In genomic region chr15:80521661-80522388, GRCm38 (mm10) we compare ENCODE assay signal across 17 mouse cellular contexts. TPM values are rescaled to one million over a fixed set of nuclear protein-coding genes. Genes with fewer than 3 reads are reported as not detected.
DNase-seq lines count a peak whose midpoint lies in the region; ATAC-seq and TF ChIP-seq lines count a peak whose summit lies in the region.
"Had no signal": no experiment of that assay in that cellular context is flagged by ENCODE, and none has a peak within 500 bp of the region (broad histone marks: within the 10 kb centered on the region; RNA-seq: fewer than 3 reads in every experiment).

No protein-coding gene starts in this region.

- no peak for TF ChIP-seq CTCF in kidney, adult 2 months (conservative IDR thresholded peaks at IDR 0.05; ENCODE audit: insufficient read depth, insufficient read length, low read depth, low read length)

- H3K4me3 ChIP-seq in kidney, adult 2 months (ENCODE audit: insufficient read depth, low read depth, low read length): no peak overlapping the region
- no peak overlapping the region for H3K4me3 ChIP-seq in kidney, embryonic 15.5 days (replicated peaks)
- no peak overlapping the region for H3K4me3 ChIP-seq in embryonic facial prominence, embryonic 11.5 days (ENCODE audit: low read depth, low read length)
- H3K4me3 ChIP-seq in limb, embryonic 13.5 days: no peak overlapping the region
- H3K4me3 ChIP-seq: forebrain, embryonic 13.5 days; hindbrain, embryonic 12.5 days; left cerebral cortex, adult 2 months; midbrain, embryonic 10.5 days had no signal

- no peaks in the 10 kb centered on the region for H3K36me3 ChIP-seq in kidney, adult 2 months (ENCODE audit: control insufficient read depth, insufficient read depth, low read length)
- no peaks in the 10 kb centered on the region for H3K36me3 ChIP-seq in kidney, embryonic 15.5 days
- H3K36me3 ChIP-seq in embryonic facial prominence, embryonic 11.5 days (replicated peaks; ENCODE audit: control insufficient read depth, insufficient read depth, low read depth, low read length): no peaks in the 10 kb centered on the region
- H3K36me3 ChIP-seq in limb, embryonic 13.5 days: no peaks in the 10 kb centered on the region
- H3K36me3 ChIP-seq: hindbrain, embryonic 12.5 days; midbrain, embryonic 10.5 days had no signal

- peaks cover 4% of the 10 kb centered on the region; the same call in 1 of the 2 replicates for H3K4me1 ChIP-seq in kidney, adult 2 months (ENCODE audit: control insufficient read depth, insufficient read depth, low read length)
- H3K4me1 ChIP-seq in kidney, embryonic 15.5 days: peaks cover 8% of the 10 kb centered on the region
- H3K4me1 ChIP-seq in embryonic facial prominence, embryonic 11.5 days (ENCODE audit: control insufficient read depth, insufficient read depth, low read length): peaks cover 3% of the 10 kb centered on the region
- H3K4me1 ChIP-seq in limb, embryonic 13.5 days: peaks cover 27% of the 10 kb centered on the region
- H3K4me1 ChIP-seq: forebrain, embryonic 13.5 days had no signal

- H3K4me2 ChIP-seq in kidney, embryonic 15.5 days: no peak overlapping the region
- no peak overlapping the region for H3K4me2 ChIP-seq in embryonic facial prominence, embryonic 11.5 days (ENCODE audit: low read depth, low read length)
- no peak overlapping the region for H3K4me2 ChIP-seq in limb, embryonic 13.5 days (replicated peaks)
- H3K4me2 ChIP-seq: forebrain, embryonic 13.5 days; heart, embryonic 11.5 days; hindbrain, embryonic 12.5 days had no signal

- WGBS in kidney, adult 2 months: 23% methylated on average over 10 of the region's 10 CpGs
- WGBS in kidney, embryonic 15.5 days: 34% methylated on average over 10 of the region's 10 CpGs
- 42% methylated on average over 10 of the region's 10 CpGs for WGBS in embryonic facial prominence, embryonic 11.5 days
- WGBS in limb, embryonic 13.5 days: 35% methylated on average over 9 of the region's 10 CpGs

- DNase-seq in kidney, adult 2 months: peak; percentile 51
- peak; percentile 66 for DNase-seq in NIH3T3 (ENCODE audit: low read depth)
- DNase-seq in embryonic facial prominence, embryonic 11.5 days (ENCODE audit: low spot score): peak; percentile 52
- DNase-seq in cerebellum, adult 9-10 months: no peak
- DNase-seq in lung, postnatal 4 days: no peak
- DNase-seq: adrenal gland, postnatal 14 days; cerebellum, adult 11 months had no signal

- ATAC-seq in kidney, embryonic 15.5 days (replicated peaks; ENCODE audit: low FRiP score): no peak
- no peak for ATAC-seq in embryonic facial prominence, embryonic 11.5 days (replicated peaks; ENCODE audit: insufficient number of reproducible peaks, low FRiP score, low TSS enrichment, low read depth)
- ATAC-seq in limb, embryonic 13.5 days (ENCODE audit: low FRiP score, low read depth): peak; percentile 54; the same call in 1 of the 2 replicates
- ATAC-seq: forebrain, embryonic 13.5 days had no signal

- no peak for TF ChIP-seq POLR2A in kidney, adult 2 months (IDR thresholded peaks at IDR 0.05; ENCODE audit: low read depth, low read length)

- no peaks in the 10 kb centered on the region for H3K27me3 ChIP-seq in kidney, adult 2 months (replicated peaks; ENCODE audit: control insufficient read depth, insufficient read depth, low read length)
- H3K27me3 ChIP-seq in kidney, embryonic 15.5 days: no peaks in the 10 kb centered on the region
- H3K27me3 ChIP-seq in embryonic facial prominence, embryonic 11.5 days (ENCODE audit: control insufficient read depth, insufficient read depth, low read length): no peaks in the 10 kb centered on the region
- no peaks in the 10 kb centered on the region for H3K27me3 ChIP-seq in limb, embryonic 13.5 days
- H3K27me3 ChIP-seq: CH12.LX; forebrain, embryonic 13.5 days; hindbrain, embryonic 12.5 days had no signal

- no peaks in the 10 kb centered on the region for H3K9me3 ChIP-seq in kidney, embryonic 15.5 days (replicated peaks)
- no peaks in the 10 kb centered on the region for H3K9me3 ChIP-seq in embryonic facial prominence, embryonic 11.5 days (replicated peaks; ENCODE audit: control insufficient read depth, low read length)
- no peaks in the 10 kb centered on the region for H3K9me3 ChIP-seq in limb, embryonic 13.5 days
- H3K9me3 ChIP-seq: forebrain, embryonic 13.5 days; midbrain, embryonic 10.5 days had no signal

- H3K9ac ChIP-seq in kidney, embryonic 15.5 days: no peak overlapping the region
- H3K9ac ChIP-seq in embryonic facial prominence, embryonic 11.5 days (replicated peaks; ENCODE audit: low read length): no peak overlapping the region
- H3K9ac ChIP-seq in limb, embryonic 13.5 days: no peak overlapping the region
- H3K9ac ChIP-seq: forebrain, embryonic 13.5 days; hindbrain, embryonic 12.5 days had no signal

- no peak overlapping the region for H3K27ac ChIP-seq in kidney, adult 2 months (ENCODE audit: insufficient read depth, low read depth, low read length)
- no peak overlapping the region for H3K27ac ChIP-seq in kidney, embryonic 15.5 days
- no peak overlapping the region for H3K27ac ChIP-seq in embryonic facial prominence, embryonic 11.5 days (replicated peaks; ENCODE audit: low read depth, low read length)
- no peak overlapping the region for H3K27ac ChIP-seq in limb, embryonic 13.5 days
- H3K27ac ChIP-seq: forebrain, embryonic 13.5 days; hindbrain, embryonic 12.5 days; left cerebral cortex, adult 2 months; midbrain, embryonic 10.5 days had no signal

RNA-seq across cellular contexts. Expression of gene Enthd1, which starts 43.1 kb away (rescaled TPM):
- polyA plus RNA-seq in kidney, adult 2 months (2012; rRNA removed): not detected in 2 replicates
- not detected in 2 replicates for polyA plus RNA-seq in kidney, embryonic 15.5 days (2015; fragmentation: Nextera tagmentation; extraction: Ambion mirVana)
- polyA plus RNA-seq in embryonic facial prominence, embryonic 11.5 days (2014; fragmentation: Nextera tagmentation; extraction: Ambion mirVana): not detected in 2 replicates
- polyA plus RNA-seq in limb, embryonic 13.5 days (2015; fragmentation: Nextera tagmentation; extraction: Ambion mirVana): not detected in 2 replicates
- polyA plus RNA-seq: forebrain, embryonic 13.5 days; heart, embryonic 11.5 days; hindbrain, embryonic 12.5 days; liver, embryonic 16.5 days; midbrain, embryonic 10.5 days; urinary bladder, adult 2 months had no signal

RNA-seq across cellular contexts. Expression of gene Grap2, which starts 50.6 kb away (rescaled TPM):
- polyA plus RNA-seq in kidney, adult 2 months (2012; rRNA removed): 0.31 and 2.5 TPM in 2 replicates
- polyA plus RNA-seq in kidney, embryonic 15.5 days (2015; fragmentation: Nextera tagmentation; extraction: Ambion mirVana): 0.51 and 1.4 TPM in 2 replicates
- 3.5 and 3.6 TPM in 2 replicates for polyA plus RNA-seq in embryonic facial prominence, embryonic 11.5 days (2014; fragmentation: Nextera tagmentation; extraction: Ambion mirVana)
- polyA plus RNA-seq in limb, embryonic 13.5 days (2015; fragmentation: Nextera tagmentation; extraction: Ambion mirVana): 0.93 and 1.2 TPM in 2 replicates

Comparison
In these comparisons a context has a peak if more than half of its experiments do, and no peak if none do; other contexts are left out.
1. DNase-seq: peak in kidney, adult 2 months (single experiment), NIH3T3 (single experiment) and embryonic facial prominence, embryonic 11.5 days (single experiment); none in cerebellum, adult 9-10 months (single experiment) and lung, postnatal 4 days (0 of 2).